Mouse (Mus musculus): ENCODE results near the gene Olfr347. TPM values are rescaled to one million over a fixed set of nuclear protein-coding genes. Genes with fewer than 3 reads are reported as not detected.

Olfr347 gene
- polyA plus RNA-seq (2012; rRNA removed), result not detected in 2 replicates

GRCm38 (mm10) chr2:36731602-36732001 lies at the start of gene Olfr347:
TSS of gene Olfr347 (plus strand) at chr2:36731902.
- Histone ChIP-seq H3K27ac (ENCODE audit: insufficient read depth, low read depth, low read length) (no peak within 1 kb of the TSS), H3K27me3 (ENCODE audit: control insufficient read depth, insufficient read depth, low read length) (no peaks in the 10 kb centered on the region), H3K4me1 (ENCODE audit: control insufficient read depth, insufficient read depth, insufficient read length, low read length) (no peaks in the 10 kb centered on the region), H3K36me3 (ENCODE audit: control insufficient read depth, insufficient read depth, low read length) (no peaks in the 10 kb centered on the region), H3K4me3 (ENCODE audit: low read depth, low read length) (no peak within 1 kb of the TSS)
- TF ChIP-seq CTCF (IDR thresholded peaks at IDR 0.05; ENCODE audit: extremely low read depth, insufficient read length, insufficient replicate concordance, low read depth, low read length), result no peak
- no peak for TF ChIP-seq POLR2A (IDR thresholded peaks at IDR 0.05; ENCODE audit: low read depth, low read length)

- Histone ChIP-seq H3K4me3 (ENCODE audit: low read depth, low read length) (no peak within 1 kb of the TSS), H3K27me3 (ENCODE audit: control insufficient read depth, insufficient read depth, low read length) (no peaks in the 10 kb centered on the region), H3K36me3 (ENCODE audit: control insufficient read depth, insufficient read depth, low read length) (no peaks in the 10 kb centered on the region), H3K27ac (ENCODE audit: insufficient read depth, low read depth, low read length) (no peak within 1 kb of the TSS), H3K4me1 (ENCODE audit: control insufficient read depth, insufficient read depth, insufficient read length, low read length) (no peaks in the 10 kb centered on the region)
- TF ChIP-seq POLR2A (IDR thresholded peaks at IDR 0.05; ENCODE audit: low read depth, low read length) (no peak), CTCF (IDR thresholded peaks at IDR 0.05; ENCODE audit: extremely low read depth, insufficient read length, insufficient replicate concordance, low read depth, low read length) (no peak)
- 66% methylated on average over 1 of the region's 1 CpGs for WGBS
Observed at GRCm38 (mm10) chr2:36685488-36685887, 46.2 kb upstream of the Olfr347 start, which contains the start of gene Olfr346. TSS of gene Olfr346 (plus strand) at chr2:36685788.

- H3K4me1 ChIP-seq (ENCODE audit: control insufficient read depth, insufficient read depth, insufficient read length, low read length), result no peaks in the 10 kb centered on the region
- H3K4me3 ChIP-seq (ENCODE audit: low read depth, low read length), result no peak overlapping the region
- no peak overlapping the region for H3K27ac ChIP-seq (ENCODE audit: insufficient read depth, low read depth, low read length)
- TF ChIP-seq CTCF (IDR thresholded peaks at IDR 0.05; ENCODE audit: extremely low read depth, insufficient read length, insufficient replicate concordance, low read depth, low read length) (no peak), POLR2A (IDR thresholded peaks at IDR 0.05; ENCODE audit: low read depth, low read length) (no peak)
- H3K27me3 ChIP-seq (ENCODE audit: control insufficient read depth, insufficient read depth, low read length), result no peaks in the 10 kb centered on the region
- H3K36me3 ChIP-seq (ENCODE audit: control insufficient read depth, insufficient read depth, low read length), result no peaks in the 10 kb centered on the region
- 47% methylated on average over 3 of the region's 3 CpGs for WGBS
Observed at GRCm38 (mm10) chr2:36736226-36736625, 4.5 kb downstream of the Olfr347 start.

GRCm38 (mm10) chr2:36783976-36784375 lies 52.3 kb downstream of the Olfr347 start, which contains the start of gene Olfr348:
TSS of gene Olfr348 (plus strand) at chr2:36784276.
- Histone ChIP-seq H3K4me1 (ENCODE audit: control insufficient read depth, insufficient read depth, insufficient read length, low read length) (no peaks in the 10 kb centered on the region), H3K27ac (ENCODE audit: insufficient read depth, low read depth, low read length) (no peak within 1 kb of the TSS), H3K36me3 (ENCODE audit: control insufficient read depth, insufficient read depth, low read length) (no peaks in the 10 kb centered on the region), H3K4me3 (ENCODE audit: low read depth, low read length) (no peak within 1 kb of the TSS), H3K27me3 (ENCODE audit: control insufficient read depth, insufficient read depth, low read length) (no peaks in the 10 kb centered on the region)
- TF ChIP-seq POLR2A (IDR thresholded peaks at IDR 0.05; ENCODE audit: low read depth, low read length), result no peak
- no peak for TF ChIP-seq CTCF (IDR thresholded peaks at IDR 0.05; ENCODE audit: extremely low read depth, insufficient read length, insufficient replicate concordance, low read depth, low read length)
- 62% methylated on average over 2 of the region's 2 CpGs for WGBS

Other genes starting within 250 kb of the Olfr347 start
- gene Olfr341, start 249.4 kb upstream of the Olfr347 start, polyA plus RNA-seq (2012; rRNA removed), result not detected in 2 replicates
- not detected in 2 replicates for gene Olfr342, start 206.9 kb upstream of the Olfr347 start, polyA plus RNA-seq (2012; rRNA removed)
- gene Olfr344, start 165.2 kb upstream of the Olfr347 start, polyA plus RNA-seq (2012; rRNA removed), result not detected in 2 replicates
- not detected in 2 replicates for gene Olfr345, start 91.9 kb upstream of the Olfr347 start, polyA plus RNA-seq (2012; rRNA removed)
- not detected in 2 replicates for gene Olfr346, start 46.1 kb upstream of the Olfr347 start, polyA plus RNA-seq (2012; rRNA removed)
- not detected in 2 replicates for gene Olfr348, start 52.4 kb downstream of the Olfr347 start, polyA plus RNA-seq (2012; rRNA removed)
- not detected in 2 replicates for gene Olfr50, start 58.6 kb downstream of the Olfr347 start, polyA plus RNA-seq (2012; rRNA removed)
- not detected in 2 replicates for gene Olfr3, start 85.1 kb downstream of the Olfr347 start, polyA plus RNA-seq (2012; rRNA removed)
- not detected in 2 replicates for gene Olfr350, start 114.4 kb downstream of the Olfr347 start, polyA plus RNA-seq (2012; rRNA removed)
- gene Olfr351, start 130.8 kb downstream of the Olfr347 start, polyA plus RNA-seq (2012; rRNA removed), result not detected in 2 replicates
- gene Olfr352, start 136.6 kb downstream of the Olfr347 start, polyA plus RNA-seq (2012; rRNA removed), result not detected in 2 replicates
- gene Olfr353, start 161.0 kb downstream of the Olfr347 start, polyA plus RNA-seq (2012; rRNA removed), result not detected in 2 replicates
- gene Olfr354, start 173.8 kb downstream of the Olfr347 start, polyA plus RNA-seq (2012; rRNA removed), result not detected in 2 replicates
- not detected in 2 replicates for gene Olfr355, start 197.0 kb downstream of the Olfr347 start, polyA plus RNA-seq (2012; rRNA removed)
- not detected in 2 replicates for gene Olfr356, start 205.2 kb downstream of the Olfr347 start, polyA plus RNA-seq (2012; rRNA removed)